Mouse (Mus musculus): ENCODE data around the gene Ficd. TPM values are rescaled to one million over a fixed set of nuclear protein-coding genes. Genes with fewer than 3 reads are reported as not detected.

Gene Ficd
- polyA plus RNA-seq (2014; fragmentation: Nextera tagmentation; extraction: Ambion mirVana) = 3.3 and 3.8 TPM in 2 replicates

DNA sequence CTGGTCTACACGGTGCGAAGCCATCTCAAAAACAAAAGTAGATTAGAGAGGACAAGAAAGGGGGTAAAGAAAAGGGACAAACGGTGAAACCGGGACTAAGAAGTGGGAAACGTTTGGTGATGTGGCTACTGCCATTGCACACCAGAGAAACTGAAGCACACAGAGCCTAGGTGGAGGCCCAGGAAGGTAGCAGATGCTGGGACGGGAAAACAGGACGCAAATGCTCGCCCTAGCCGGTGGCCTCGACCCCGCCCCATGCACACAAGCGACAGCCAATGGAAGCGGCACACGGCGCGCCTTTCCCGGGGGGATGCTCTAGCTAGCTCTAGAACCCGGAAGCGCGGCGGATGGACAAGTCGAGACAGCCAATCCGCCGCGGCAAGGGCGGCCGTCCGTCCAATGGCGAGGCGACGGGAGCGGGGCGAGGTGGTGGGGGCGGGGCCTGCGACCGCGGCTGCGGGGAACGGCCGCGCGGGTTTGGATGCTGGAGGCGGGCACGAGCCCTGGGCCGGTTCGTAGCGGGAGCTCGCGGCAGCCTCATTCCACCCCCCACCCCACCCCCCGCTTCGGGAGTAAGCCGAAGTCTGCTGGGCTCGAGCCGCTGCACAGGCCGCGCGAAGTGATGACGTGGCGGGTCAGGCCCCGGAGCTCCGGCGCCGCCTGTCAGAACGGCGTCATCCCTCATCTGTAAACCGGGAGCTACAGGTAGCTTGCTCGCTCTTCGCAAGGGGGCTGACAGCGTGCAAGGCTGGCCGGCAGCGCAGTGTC, at the start of gene Ficd:
TSS of gene Ficd (plus strand) at position 459 of the 768 bp plus-strand sequence.
- H3K36me3 ChIP-seq (ENCODE audit: control insufficient read depth, insufficient read depth, low read length) = 0 out of 2 replicates have a peak, but pooled peaks cover 9% of the 10 kb centered on the region
- peak within 1 kb of the TSS; percentile 93 for H3K27ac ChIP-seq (ENCODE audit: low read depth, low read length)
- H3K4me1 ChIP-seq (replicated peaks; ENCODE audit: control insufficient read depth, insufficient read depth, low read length) = peaks cover 6% of the 10 kb centered on the region; the same call in 1 of the 2 replicates
- H3K27me3 ChIP-seq (ENCODE audit: control insufficient read depth, insufficient read depth, low read length) = no peaks in the 10 kb centered on the region
- ATAC-seq (ENCODE audit: low FRiP score) = peak; percentile 95
- under 1% methylated on average over 47 of the region's 71 CpGs for WGBS
- H3K9ac ChIP-seq (ENCODE audit: low read depth, low read length) = peak within 1 kb of the TSS; percentile 71
- no peaks in the 10 kb centered on the region for H3K9me3 ChIP-seq (ENCODE audit: control insufficient read depth, low read length)
- peak within 1 kb of the TSS; percentile 51 for H3K4me3 ChIP-seq (ENCODE audit: low read depth, low read length)
- H3K4me2 ChIP-seq (replicated peaks; ENCODE audit: low read depth, low read length) = peak within 1 kb of the TSS; percentile 83
- peak; percentile 99 for DNase-seq (ENCODE audit: low spot score)

DNA sequence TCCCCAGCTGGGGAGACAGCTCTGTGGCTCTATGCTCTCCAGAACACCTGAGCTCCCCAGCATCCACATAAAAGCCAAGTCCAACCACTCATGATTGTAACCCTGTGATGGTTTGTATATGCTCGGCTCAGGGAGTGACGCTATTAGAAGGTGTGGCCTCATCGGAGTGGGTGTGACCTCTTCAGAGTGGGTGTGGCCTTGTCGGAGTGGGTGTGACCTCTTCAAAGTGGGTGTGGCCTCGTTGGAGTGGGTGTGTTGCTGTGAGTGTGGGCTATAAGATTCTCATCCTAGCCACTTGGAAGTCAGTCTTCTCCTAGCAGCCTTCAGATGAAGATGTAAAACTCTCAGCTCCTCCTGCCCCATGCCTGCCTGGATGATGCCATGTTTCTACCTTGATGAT, 48.1 kb upstream of the Ficd start:
- Histone ChIP-seq H3K4me3 (ENCODE audit: low read depth, low read length) (no peak overlapping the region), H3K9me3 (ENCODE audit: control insufficient read depth, low read length) (no peaks in the 10 kb centered on the region), H3K27me3 (ENCODE audit: control insufficient read depth, insufficient read depth, low read length) (no peaks in the 10 kb centered on the region), H3K27ac (ENCODE audit: low read depth, low read length) (no peak overlapping the region), H3K4me1 (replicated peaks; ENCODE audit: control insufficient read depth, insufficient read depth, low read length) (no peaks in the 10 kb centered on the region), H3K4me2 (replicated peaks; ENCODE audit: low read depth, low read length) (no peak overlapping the region), H3K36me3 (ENCODE audit: control insufficient read depth, insufficient read depth, low read length) (no peaks in the 10 kb centered on the region), H3K9ac (ENCODE audit: low read depth, low read length) (no peak overlapping the region)
- DNase-seq (ENCODE audit: low spot score) (no peak), ATAC-seq (ENCODE audit: low FRiP score) (no peak)
- 88% methylated on average over 5 of the region's 5 CpGs for WGBS

DNA sequence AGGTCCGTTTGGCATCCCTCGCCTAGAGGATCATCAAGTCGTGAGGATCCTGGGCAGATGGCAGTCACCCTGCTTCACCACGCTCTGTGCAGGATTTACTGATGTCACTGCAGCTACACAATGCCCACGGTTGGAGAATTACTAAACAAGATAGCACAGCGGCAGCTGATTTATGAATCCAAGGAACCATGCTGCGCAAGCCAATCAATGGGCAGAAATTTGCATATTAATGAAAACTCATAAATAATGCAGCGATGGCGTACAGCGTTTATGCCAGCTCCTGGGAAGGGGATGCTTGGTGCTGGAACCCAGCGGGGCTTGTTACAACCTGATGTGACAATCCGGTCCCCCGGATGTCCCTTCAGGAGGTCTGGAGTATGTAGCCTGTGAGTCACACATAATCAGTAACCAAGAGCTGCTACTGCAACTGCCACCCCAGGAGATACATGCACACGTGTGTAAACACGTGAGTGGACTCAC, 45.5 kb upstream of the Ficd start:
- Histone ChIP-seq H3K9ac (ENCODE audit: low read depth, low read length) (no peak overlapping the region), H3K4me3 (ENCODE audit: low read depth, low read length) (no peak overlapping the region), H3K4me2 (replicated peaks; ENCODE audit: low read depth, low read length) (no peak overlapping the region), H3K4me1 (replicated peaks; ENCODE audit: control insufficient read depth, insufficient read depth, low read length) (no peaks in the 10 kb centered on the region), H3K36me3 (ENCODE audit: control insufficient read depth, insufficient read depth, low read length) (no peaks in the 10 kb centered on the region), H3K9me3 (ENCODE audit: control insufficient read depth, low read length) (no peaks in the 10 kb centered on the region), H3K27ac (ENCODE audit: low read depth, low read length) (no peak overlapping the region; the same call in 1 of the 2 replicates), H3K27me3 (ENCODE audit: control insufficient read depth, insufficient read depth, low read length) (no peaks in the 10 kb centered on the region)
- ATAC-seq (ENCODE audit: low FRiP score) = peak; percentile 78
- peak; percentile 53 for DNase-seq (ENCODE audit: low spot score)
- 55% methylated on average over 15 of the region's 15 CpGs for WGBS

DNA sequence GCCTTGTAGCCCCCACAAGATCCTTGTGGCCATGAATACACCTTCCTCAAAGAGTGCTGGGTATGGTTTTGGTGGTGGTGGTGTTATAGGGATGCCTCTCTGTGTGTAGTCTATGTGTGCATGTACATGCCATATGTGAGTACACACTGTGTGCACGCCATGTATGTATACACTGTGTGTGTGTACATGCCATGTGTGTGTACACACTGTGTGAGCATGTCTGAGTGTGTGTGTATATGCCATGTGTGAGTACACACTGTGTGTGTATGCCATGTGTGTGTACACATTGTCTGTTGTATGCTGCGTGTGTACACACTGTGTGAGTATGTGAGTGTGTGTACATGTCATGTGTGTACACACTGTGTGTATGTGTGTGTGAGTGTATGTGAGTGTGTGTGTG, 44.7 kb upstream of the Ficd start:
- 93% methylated on average over 2 of the region's 2 CpGs for WGBS
- DNase-seq (ENCODE audit: low spot score) (no peak), ATAC-seq (ENCODE audit: low FRiP score) (0 out of 2 replicates have a peak, but pooled peaks have one; percentile 22)
- no peak overlapping the region for H3K4me3 ChIP-seq (ENCODE audit: low read depth, low read length)
- H3K27me3 ChIP-seq (ENCODE audit: control insufficient read depth, insufficient read depth, low read length) = no peaks in the 10 kb centered on the region
- no peak overlapping the region for H3K4me2 ChIP-seq (replicated peaks; ENCODE audit: low read depth, low read length)
- H3K9me3 ChIP-seq (ENCODE audit: control insufficient read depth, low read length) = no peaks in the 10 kb centered on the region
- no peak overlapping the region; the same call in 1 of the 2 replicates for H3K27ac ChIP-seq (ENCODE audit: low read depth, low read length)
- H3K9ac ChIP-seq (ENCODE audit: low read depth, low read length) = no peak overlapping the region
- no peaks in the 10 kb centered on the region for H3K36me3 ChIP-seq (ENCODE audit: control insufficient read depth, insufficient read depth, low read length)
- H3K4me1 ChIP-seq (replicated peaks; ENCODE audit: control insufficient read depth, insufficient read depth, low read length) = no peaks in the 10 kb centered on the region

DNA sequence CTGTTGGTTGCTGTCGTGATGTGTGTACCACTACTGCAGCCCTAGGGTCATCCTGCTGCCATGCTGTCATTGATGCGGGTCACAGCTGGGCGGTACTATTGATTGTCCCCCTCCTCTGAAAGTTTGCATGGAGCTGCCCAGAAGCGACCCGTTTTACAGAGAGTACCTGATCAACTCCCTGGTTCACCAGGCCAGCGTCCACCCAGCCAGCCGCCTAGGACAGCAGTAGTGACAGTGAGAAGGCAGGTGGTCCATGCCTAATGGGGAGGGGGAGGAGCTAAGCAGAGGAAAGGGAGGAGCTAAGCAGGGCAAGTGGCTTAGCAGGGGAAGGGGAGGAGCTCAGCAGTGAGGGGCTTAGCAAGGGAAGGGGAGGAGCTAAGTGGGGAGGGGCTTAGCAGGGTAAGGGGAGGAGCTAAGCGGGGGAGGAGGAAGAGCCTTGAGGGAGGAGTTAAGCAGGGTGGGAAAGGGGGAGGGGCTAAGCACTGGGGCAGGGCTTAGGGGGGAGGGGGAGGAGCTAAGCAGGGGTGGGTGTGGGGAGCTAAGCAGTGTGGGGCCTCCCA, 42.3 kb upstream of the Ficd start:
- Histone ChIP-seq H3K4me2 (replicated peaks; ENCODE audit: low read depth, low read length) (no peak overlapping the region), H3K36me3 (ENCODE audit: control insufficient read depth, insufficient read depth, low read length) (no peaks in the 10 kb centered on the region), H3K9me3 (ENCODE audit: control insufficient read depth, low read length) (no peaks in the 10 kb centered on the region), H3K4me1 (replicated peaks; ENCODE audit: control insufficient read depth, insufficient read depth, low read length) (no peaks in the 10 kb centered on the region), H3K4me3 (ENCODE audit: low read depth, low read length) (no peak overlapping the region), H3K27ac (ENCODE audit: low read depth, low read length) (no peak overlapping the region), H3K27me3 (ENCODE audit: control insufficient read depth, insufficient read depth, low read length) (no peaks in the 10 kb centered on the region), H3K9ac (ENCODE audit: low read depth, low read length) (no peak overlapping the region)
- ATAC-seq (ENCODE audit: low FRiP score) (no peak), DNase-seq (ENCODE audit: low spot score) (no peak)
- 87% methylated on average over 8 of the region's 8 CpGs for WGBS

DNA sequence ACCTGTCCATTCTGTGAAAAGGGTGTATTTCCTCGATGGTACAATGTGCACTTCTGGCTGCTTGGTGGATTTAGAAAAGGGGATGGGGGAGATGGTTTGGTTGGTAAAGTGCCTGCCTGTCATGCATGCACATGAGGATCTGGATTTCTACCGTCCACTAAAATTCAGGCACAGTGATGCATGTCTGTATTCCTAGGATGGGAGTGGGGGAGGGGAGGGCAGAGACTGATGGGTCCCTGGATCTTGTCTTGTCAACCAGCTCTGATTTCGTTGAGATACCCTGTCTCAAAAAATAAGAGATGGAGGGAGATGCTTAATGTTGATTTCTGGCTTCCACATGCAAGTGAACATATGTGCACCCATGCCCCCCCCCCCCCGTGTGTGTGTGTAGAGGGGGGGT, 41.6 kb upstream of the Ficd start:
- DNase-seq (ENCODE audit: low spot score) (no peak), ATAC-seq (ENCODE audit: low FRiP score) (no peak)
- Histone ChIP-seq H3K4me1 (replicated peaks; ENCODE audit: control insufficient read depth, insufficient read depth, low read length) (no peaks in the 10 kb centered on the region), H3K9me3 (ENCODE audit: control insufficient read depth, low read length) (no peaks in the 10 kb centered on the region), H3K36me3 (ENCODE audit: control insufficient read depth, insufficient read depth, low read length) (no peaks in the 10 kb centered on the region), H3K4me3 (ENCODE audit: low read depth, low read length) (no peak overlapping the region), H3K27me3 (ENCODE audit: control insufficient read depth, insufficient read depth, low read length) (no peaks in the 10 kb centered on the region), H3K9ac (ENCODE audit: low read depth, low read length) (no peak overlapping the region), H3K4me2 (replicated peaks; ENCODE audit: low read depth, low read length) (no peak overlapping the region), H3K27ac (ENCODE audit: low read depth, low read length) (no peak overlapping the region)
- WGBS = 64% methylated on average over 4 of the region's 4 CpGs

DNA sequence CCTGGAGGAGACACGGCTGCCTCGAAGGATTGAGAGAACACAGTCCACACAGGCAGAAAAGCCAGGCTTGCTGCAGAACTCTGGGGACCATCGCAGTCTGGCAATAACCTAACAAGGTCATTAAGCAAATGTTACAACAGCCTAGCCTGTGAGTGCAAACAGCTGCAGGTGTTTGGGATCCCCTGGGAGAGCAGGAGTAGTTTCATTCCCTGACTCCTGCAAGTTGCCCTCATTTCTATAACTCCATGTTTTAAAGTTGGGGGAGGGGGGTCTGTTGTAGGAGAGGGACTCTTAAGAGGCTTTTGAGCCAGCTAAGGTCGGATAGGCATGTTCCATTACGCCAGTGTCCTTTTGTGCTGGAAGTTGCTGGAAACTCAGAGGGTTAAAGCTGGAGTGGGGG, 41.2 kb upstream of the Ficd start:
- H3K4me2 ChIP-seq (replicated peaks; ENCODE audit: low read depth, low read length) = no peak overlapping the region
- H3K4me3 ChIP-seq (ENCODE audit: low read depth, low read length) = no peak overlapping the region
- H3K9me3 ChIP-seq (ENCODE audit: control insufficient read depth, low read length) = no peaks in the 10 kb centered on the region
- H3K27me3 ChIP-seq (ENCODE audit: control insufficient read depth, insufficient read depth, low read length) = no peaks in the 10 kb centered on the region
- DNase-seq (ENCODE audit: low spot score) (no peak), ATAC-seq (ENCODE audit: low FRiP score) (no peak)
- WGBS = 54% methylated on average over 5 of the region's 5 CpGs
- no peak overlapping the region for H3K27ac ChIP-seq (ENCODE audit: low read depth, low read length)
- no peaks in the 10 kb centered on the region for H3K4me1 ChIP-seq (replicated peaks; ENCODE audit: control insufficient read depth, insufficient read depth, low read length)
- no peak overlapping the region for H3K9ac ChIP-seq (ENCODE audit: low read depth, low read length)
- H3K36me3 ChIP-seq (ENCODE audit: control insufficient read depth, insufficient read depth, low read length) = no peaks in the 10 kb centered on the region

DNA sequence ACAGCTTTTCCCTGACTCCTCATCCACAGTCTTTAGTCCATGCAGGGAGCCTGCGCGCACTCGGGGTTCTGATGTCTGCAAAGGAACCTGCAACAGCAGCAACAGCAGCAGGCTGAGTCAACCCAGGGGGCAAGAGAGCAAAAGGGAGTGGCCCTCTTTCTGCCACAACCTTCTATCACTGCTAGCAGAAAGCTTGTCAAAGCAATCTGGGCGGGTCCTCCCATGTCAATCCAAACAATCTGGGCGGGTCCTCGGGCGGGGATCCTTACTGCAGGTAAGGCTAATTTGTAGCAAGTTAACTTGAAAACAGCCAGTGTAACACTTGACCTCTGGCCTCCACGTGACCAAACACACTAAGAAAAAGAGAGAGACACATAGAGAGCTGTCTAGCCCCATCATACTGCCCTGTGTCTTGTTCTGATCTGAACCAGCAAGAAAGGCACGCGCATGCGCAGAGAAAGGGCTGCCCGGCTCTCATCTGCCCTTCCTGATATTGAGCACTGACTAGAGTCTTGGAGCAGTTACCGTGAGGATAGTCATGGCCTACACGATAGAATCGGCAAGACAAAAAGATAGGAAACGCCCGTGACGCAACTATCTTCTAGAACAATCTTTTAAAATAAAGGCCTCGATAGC, 35.1 kb upstream of the Ficd start:
- WGBS = 79% methylated on average over 19 of the region's 19 CpGs

More for the DNA sequence above, 35.1 kb upstream of the Ficd start:
- H3K4me3 ChIP-seq (ENCODE audit: low read depth, low read length) = no peak overlapping the region
- H3K4me2 ChIP-seq (replicated peaks; ENCODE audit: low read depth, low read length) = no peak overlapping the region
- no peaks in the 10 kb centered on the region for H3K9me3 ChIP-seq (ENCODE audit: control insufficient read depth, low read length)
- H3K36me3 ChIP-seq (ENCODE audit: control insufficient read depth, insufficient read depth, low read length) = no peaks in the 10 kb centered on the region
- H3K4me1 ChIP-seq (replicated peaks; ENCODE audit: control insufficient read depth, insufficient read depth, low read length) = no peaks in the 10 kb centered on the region
- no peaks in the 10 kb centered on the region for H3K27me3 ChIP-seq (ENCODE audit: control insufficient read depth, insufficient read depth, low read length)
- ATAC-seq (ENCODE audit: low FRiP score) = no peak
- no peak for DNase-seq (ENCODE audit: low spot score)
- no peak overlapping the region for H3K27ac ChIP-seq (ENCODE audit: low read depth, low read length)
- no peak overlapping the region for H3K9ac ChIP-seq (ENCODE audit: low read depth, low read length)

Measured in hindbrain, embryonic 11.5 days (tissue).